Mouse (Mus musculus) thymus, postnatal 0 days (tissue): ENCODE measurements around the gene C1ql1. TPM values are rescaled to one million over a fixed set of nuclear protein-coding genes. Genes with fewer than 3 reads are reported as not detected.

Source experiments
- DNase-seq: peaks from one replicate; pipeline ENCODE4 v3.0.0-alpha.2; 2015; ENCODE audit warnings: low spot score
- polyA plus RNA-seq: library from polyadenylated mRNA; unstranded; fragments of >200 nt; fragmentation: Nextera tagmentation; extraction: Ambion mirVana; gene quantifications from 2 replicates; pipeline ENCODE4 v1.2.1, GENCODE M21; 2015

C1ql1 gene
- polyA plus RNA-seq, 1 experiment from 2014 or later = not detected

DNA sequence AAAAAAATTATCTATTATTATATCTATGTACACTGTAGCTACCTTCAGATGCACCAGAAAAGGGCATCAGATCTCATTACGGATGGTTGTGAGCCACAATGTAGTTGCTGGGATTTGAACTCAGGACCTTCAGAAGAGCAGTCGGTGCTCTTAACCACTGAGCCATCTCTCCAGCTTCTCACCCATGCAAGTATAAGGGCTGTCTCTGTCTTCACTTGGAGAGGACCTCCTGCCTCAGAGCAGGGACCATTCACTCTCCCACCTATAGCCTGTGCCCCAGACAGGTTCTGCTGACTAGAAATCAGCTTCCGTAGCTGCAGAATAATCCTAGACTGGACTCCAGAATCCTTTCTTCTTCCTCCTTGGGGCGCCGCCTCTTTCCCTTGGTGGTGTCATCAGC, 44.4 kb downstream of the C1ql1 start:
- no peak for DNase-seq

DNA sequence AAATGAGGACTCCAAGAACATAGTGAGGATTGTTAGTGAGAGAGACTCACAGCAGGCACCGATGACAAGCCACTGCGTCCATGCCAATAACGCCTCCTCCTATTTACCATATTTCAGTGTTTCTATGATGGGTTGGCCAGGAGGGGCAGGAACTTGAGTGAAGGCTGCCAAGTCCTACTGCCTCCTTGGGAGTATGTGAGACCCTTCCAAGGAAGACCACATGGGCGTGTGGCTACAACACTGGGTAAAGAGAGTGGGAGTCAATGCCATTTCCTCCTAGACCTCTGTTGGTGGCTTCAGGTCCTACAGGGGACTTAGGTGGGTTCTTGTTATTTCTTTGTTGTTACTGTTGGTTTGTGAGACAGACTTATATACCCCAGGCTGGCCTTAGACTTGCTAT, 45.3 kb downstream of the C1ql1 start:
- DNase-seq = no peak

DNA sequence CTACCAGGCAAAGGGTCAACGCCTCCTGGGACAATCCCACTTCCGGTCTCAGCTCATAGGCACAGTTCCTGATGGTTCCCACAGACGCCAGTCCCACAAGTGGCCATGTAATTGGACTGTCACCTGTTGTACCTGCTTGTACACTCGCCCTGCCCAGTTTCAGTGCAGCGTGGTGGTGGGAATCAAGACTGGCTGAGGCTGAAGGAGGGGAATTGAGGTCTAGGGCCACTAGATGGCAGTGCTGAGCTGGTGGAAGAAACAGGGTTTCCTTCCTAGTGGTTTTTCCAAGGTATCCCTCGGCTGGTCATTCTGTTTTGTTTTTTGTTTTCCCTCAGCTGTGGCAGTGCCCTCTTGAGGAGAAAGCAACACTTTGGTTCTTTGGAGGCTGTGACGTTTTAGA, 45.7 kb downstream of the C1ql1 start, which contains the start of gene Gfap:
TSS of gene Gfap (minus strand) at position 150 of the 400 bp plus-strand sequence.
- DNase-seq = peak; percentile 57

DNA sequence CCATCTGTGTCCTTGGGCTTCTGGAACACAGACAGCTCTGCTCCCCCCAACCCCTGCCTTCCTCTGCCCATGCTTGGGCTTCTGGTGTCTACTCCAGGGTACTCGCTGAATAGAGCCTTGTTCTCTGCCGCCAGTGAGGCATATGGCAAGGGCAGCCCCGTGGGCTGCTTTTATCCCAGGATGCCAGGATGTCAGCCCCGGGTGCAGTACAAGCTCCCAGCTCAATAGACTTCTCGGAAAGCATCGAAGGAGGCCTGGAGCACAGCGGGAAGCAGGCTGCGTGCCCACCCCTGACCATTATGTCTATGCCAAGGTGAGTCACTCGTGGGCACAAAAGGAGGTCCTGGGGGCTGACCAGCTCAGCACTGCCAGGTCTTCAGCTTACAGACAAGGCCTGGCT, 48.1 kb downstream of the C1ql1 start:
- no peak for DNase-seq

DNA sequence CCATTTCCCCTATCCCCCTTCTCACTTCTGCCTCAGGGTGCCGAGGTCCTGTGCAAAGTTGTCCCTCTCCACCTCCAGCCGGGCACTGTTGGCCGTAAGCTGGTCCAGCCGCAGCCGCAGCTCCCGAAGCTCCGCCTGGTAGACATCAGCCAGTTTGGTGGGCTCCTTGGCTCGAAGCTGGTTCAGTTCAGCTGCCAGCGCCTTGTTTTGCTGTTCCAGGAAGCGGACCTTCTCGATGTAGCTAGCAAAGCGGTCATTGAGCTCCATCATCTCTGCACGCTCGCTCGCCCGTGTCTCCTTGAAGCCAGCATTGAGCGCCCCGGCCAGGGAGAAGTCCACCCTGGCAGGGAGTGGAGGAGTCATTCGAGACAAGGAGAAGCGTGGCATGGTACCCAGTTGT, 49.8 kb downstream of the C1ql1 start:
- DNase-seq = no peak

DNA sequence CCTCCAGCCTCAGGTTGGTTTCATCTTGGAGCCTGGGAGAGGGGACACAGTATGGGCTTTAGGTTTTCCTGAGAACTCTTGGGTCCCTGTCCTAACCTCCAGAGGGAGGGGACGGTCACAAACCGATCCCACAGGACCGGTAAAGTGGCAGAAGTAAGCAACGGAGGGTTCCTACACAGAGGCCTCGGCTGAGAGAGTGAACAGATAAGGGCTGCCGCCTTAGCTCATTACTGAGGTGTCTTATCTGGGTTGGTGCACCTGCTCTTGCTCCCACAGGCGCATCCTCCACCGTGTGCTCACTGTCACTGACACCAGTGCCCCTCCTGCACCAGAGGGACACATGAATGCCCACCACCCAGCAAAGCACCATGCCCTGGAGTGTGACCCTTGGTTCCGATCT, 50.7 kb downstream of the C1ql1 start:
- no peak for DNase-seq

DNA sequence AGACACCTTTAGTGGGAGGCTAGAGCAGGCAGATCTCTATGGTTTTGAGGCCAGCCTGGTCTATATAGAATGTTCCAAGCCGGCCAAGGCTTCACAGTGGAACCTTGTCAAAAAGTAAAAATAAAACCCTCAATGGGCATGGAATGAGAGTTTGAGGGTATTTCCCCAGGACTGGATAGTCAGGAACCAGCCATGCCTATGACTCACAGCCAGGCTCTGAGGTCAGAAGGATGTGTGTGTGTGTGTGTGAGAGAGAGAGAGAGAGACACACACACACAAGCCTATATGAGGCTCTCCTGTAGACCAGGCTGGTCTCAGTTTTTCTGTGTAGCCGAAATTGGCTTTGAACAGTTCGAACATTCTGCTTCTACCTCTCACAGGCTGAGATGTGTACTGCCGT, 51.8 kb downstream of the C1ql1 start:
- DNase-seq = no peak

DNA sequence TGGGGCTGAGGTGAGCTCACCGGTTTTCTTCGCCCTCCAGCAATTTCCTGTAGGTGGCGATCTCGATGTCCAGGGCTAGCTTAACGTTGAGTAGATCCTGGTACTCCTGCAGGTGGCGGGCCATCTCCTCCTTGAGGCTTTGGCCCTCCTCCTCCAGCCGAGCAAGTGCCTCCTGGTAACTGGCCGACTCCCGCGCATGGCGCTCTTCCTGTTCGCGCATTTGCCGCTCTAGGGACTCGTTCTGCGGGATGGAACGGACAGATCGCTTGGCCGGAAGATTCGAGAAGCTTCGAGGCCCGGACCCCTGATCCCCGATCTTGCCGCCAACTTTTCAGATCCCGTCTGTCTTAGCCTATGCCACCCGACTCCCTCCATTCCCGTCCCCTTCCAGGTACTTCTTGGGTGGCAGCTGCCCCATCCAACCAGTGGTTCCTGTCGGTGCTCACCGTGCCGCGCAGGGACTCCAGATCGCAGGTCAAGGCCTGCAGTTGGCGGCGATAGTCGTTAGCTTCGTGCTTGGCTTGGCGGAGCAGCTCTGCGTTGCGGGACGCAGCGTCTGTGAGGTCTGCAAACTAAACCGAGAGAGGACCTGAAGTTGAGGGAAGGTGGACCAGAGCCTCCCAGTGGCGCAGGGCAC, 53.4 kb downstream of the C1ql1 start:
- DNase-seq = peak; percentile 72

DNA sequence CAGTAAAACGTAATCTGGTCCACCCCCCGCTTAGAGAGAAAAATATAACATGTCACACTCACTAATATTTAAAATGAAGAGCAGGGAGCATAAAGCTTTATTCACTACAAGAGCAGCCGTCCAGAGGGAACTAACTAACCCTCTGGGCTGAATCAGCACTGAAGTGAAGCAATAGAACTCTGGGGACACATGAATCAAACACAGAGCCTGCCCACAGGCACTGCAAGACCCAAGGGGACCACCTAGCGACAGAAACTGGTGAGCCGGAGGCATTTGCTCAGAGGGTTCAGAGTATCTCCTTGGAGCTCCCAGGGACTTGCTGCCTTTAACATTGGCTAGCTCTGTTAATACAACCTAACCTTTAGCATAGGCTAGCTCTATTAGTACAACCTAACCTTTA, 56.4 kb downstream of the C1ql1 start:
- DNase-seq = no peak

Other genes starting within 250 kb of the C1ql1 start
- gene Ccdc43, start 248.9 kb downstream of the C1ql1 start, polyA plus RNA-seq = 37.1 and 38.5 TPM in 2 replicates
- gene Adam11, start 185.2 kb downstream of the C1ql1 start, polyA plus RNA-seq = 1.4 and 1.7 TPM in 2 replicates
- gene Gjc1, start 127.0 kb downstream of the C1ql1 start, polyA plus RNA-seq = 4.8 TPM in 2 replicates
- gene Higd1b, start 110.8 kb downstream of the C1ql1 start, polyA plus RNA-seq = 4.2 and 4.8 TPM in 2 replicates
- 160 and 164 TPM in 2 replicates for gene Eftud2, start 65.7 kb downstream of the C1ql1 start, polyA plus RNA-seq
- gene Ccdc103, start 65.5 kb downstream of the C1ql1 start, polyA plus RNA-seq = 0.12 and 0.54 TPM in 2 replicates
- not detected in 2 replicates for gene Fam187a, start 61.5 kb downstream of the C1ql1 start, polyA plus RNA-seq
- gene Gfap, start 45.8 kb downstream of the C1ql1 start, polyA plus RNA-seq = 0.84 and 0.92 TPM in 2 replicates
- 7.5 and 8.4 TPM in 2 replicates for gene Kif18b, start 21.6 kb downstream of the C1ql1 start, polyA plus RNA-seq
- 81.6 and 85.6 TPM in 2 replicates for gene Nmt1, start 81.5 kb upstream of the C1ql1 start, polyA plus RNA-seq
- gene Dcakd, start 81.6 kb upstream of the C1ql1 start, polyA plus RNA-seq = 31.3 and 39.8 TPM in 2 replicates
- 1.2 and 1.3 TPM in 2 replicates for gene Plcd3, start 155.0 kb upstream of the C1ql1 start, polyA plus RNA-seq
- 22.0 and 23.5 TPM in 2 replicates for gene Acbd4, start 155.0 kb upstream of the C1ql1 start, polyA plus RNA-seq
- 4.9 and 5.9 TPM in 2 replicates for gene Hexim1, start 169.5 kb upstream of the C1ql1 start, polyA plus RNA-seq
- 6.9 and 8.9 TPM in 2 replicates for gene Hexim2, start 185.7 kb upstream of the C1ql1 start, polyA plus RNA-seq
- gene Fmnl1, start 224.4 kb upstream of the C1ql1 start, polyA plus RNA-seq = 56.9 and 59.8 TPM in 2 replicates